Comparison of ENCODE assay signal across 8 mouse cellular contexts in genomic region chr15:81522036-81522751, GRCm38 (mm10). TPM values are rescaled to one million over a fixed set of nuclear protein-coding genes. Genes with fewer than 3 reads are reported as not detected.
A peak's percentile ranks its signal among the peaks of the same experiment; 100 is the strongest.
DNase-seq lines count a peak whose midpoint lies in the region; ATAC-seq lines count a peak whose summit lies in the region.

No protein-coding gene starts in this region.

- H3K27me3 ChIP-seq in limb, embryonic 15.5 days: no peaks in the 10 kb centered on the region
- no peaks in the 10 kb centered on the region for H3K27me3 ChIP-seq in midbrain, embryonic 15.5 days (replicated peaks)

- H3K27ac ChIP-seq in limb, embryonic 15.5 days: peak overlapping the region; percentile 90
- H3K27ac ChIP-seq in midbrain, embryonic 15.5 days: peak overlapping the region; percentile 90

- peak overlapping the region; percentile 99 for H3K4me2 ChIP-seq in limb, embryonic 15.5 days
- H3K4me2 ChIP-seq in midbrain, embryonic 15.5 days: peak overlapping the region; percentile 94

- no peaks in the 10 kb centered on the region for H3K9me3 ChIP-seq in limb, embryonic 15.5 days
- no peaks in the 10 kb centered on the region for H3K9me3 ChIP-seq in midbrain, embryonic 15.5 days

- no peak for ATAC-seq in frontal cortex, adult (ENCODE audit: low TSS enrichment)
- no peak for ATAC-seq in limb, embryonic 15.5 days (ENCODE audit: insufficient number of reproducible peaks, low FRiP score, low TSS enrichment, low read depth)
- peak; percentile 32 for ATAC-seq in midbrain, embryonic 15.5 days (replicated peaks)

- peak overlapping the region; percentile 45 for H3K9ac ChIP-seq in limb, embryonic 15.5 days
- H3K9ac ChIP-seq in midbrain, embryonic 15.5 days: peak overlapping the region; percentile 65

- peaks cover 18% of the 10 kb centered on the region; the same call in 1 of the 2 replicates for H3K4me1 ChIP-seq in limb, embryonic 15.5 days
- H3K4me1 ChIP-seq in midbrain, embryonic 15.5 days: peaks cover 18% of the 10 kb centered on the region

- H3K4me3 ChIP-seq in limb, embryonic 15.5 days: peak overlapping the region; percentile 67
- peak overlapping the region; percentile 67 for H3K4me3 ChIP-seq in midbrain, embryonic 15.5 days

- no peaks in the 10 kb centered on the region for H3K36me3 ChIP-seq in limb, embryonic 15.5 days
- H3K36me3 ChIP-seq in midbrain, embryonic 15.5 days (replicated peaks): no peaks in the 10 kb centered on the region

- under 1% methylated on average over 38 of the region's 38 CpGs for WGBS in limb, embryonic 15.5 days
- WGBS in midbrain, embryonic 15.5 days: under 1% methylated on average over 38 of the region's 38 CpGs

- peak; percentile 14 to 31 for DNase-seq in frontal cortex, postnatal 10 days (ENCODE audit: low spot score in 2 of 2)
- DNase-seq in cerebellum, postnatal 14 days: peak; percentile 76 to 78
- DNase-seq in gastrocnemius, postnatal 10 days: peak; percentile 29
- DNase-seq in induced T-regulatory cell, adult 2 months (ENCODE audit: low read depth): peak; percentile 90
- DNase-seq in spleen, postnatal 36 days (ENCODE audit: low spot score in 2 of 2): peak; percentile 84 to 90

RNA-seq across cellular contexts. Expression of gene Rbx1, which starts 56.1 kb away (rescaled TPM):
- 100 to 1,000 TPM; 118 to 123 TPM for total RNA-seq in gastrocnemius, postnatal 10 days (2021)
- polyA plus RNA-seq in limb, embryonic 15.5 days (2015; fragmentation: Nextera tagmentation; extraction: Ambion mirVana): 407 and 454 TPM in 2 replicates
- 387 and 390 TPM in 2 replicates for polyA plus RNA-seq in midbrain, embryonic 15.5 days (2015; fragmentation: Nextera tagmentation; extraction: Ambion mirVana)

Comparison
In these comparisons a context has a peak if more than half of its experiments do, and no peak if none do; other contexts are left out.
1. DNase-seq: peak in every context shown above with its lines; median percentile 90 in induced T-regulatory cell, adult 2 months; 87 in spleen, postnatal 36 days; 77 in cerebellum, postnatal 14 days; 29 in gastrocnemius, postnatal 10 days; 22 in frontal cortex, postnatal 10 days.